Mouse (Mus musculus) intestine, embryonic 15.5 days (tissue): ENCODE measurements around the gene Akap8. TPM values are rescaled to one million over a fixed set of nuclear protein-coding genes. Genes with fewer than 3 reads are reported as not detected.

Source experiments
- ATAC-seq: fragments of 200-750 bp; cut with Nextera tagmentation; 2 replicates; pipeline ENCODE4 v1.8.0; 2017; ENCODE audit warnings: moderate TSS enrichment, moderate library complexity
- H3K27ac ChIP-seq: fragments of 300-500 bp; sonication (generic); 2 replicates; pipeline ENCODE4 v1.5.1; 2015; ENCODE audit warnings: mild to moderate bottlenecking, inconsistent platforms
- H3K27me3 ChIP-seq: fragments of 300-500 bp; sonication (generic); replicated peaks from 2 replicates; pipeline ENCODE4 v1.6.1; 2015; ENCODE audit warnings: inconsistent platforms
- H3K36me3 ChIP-seq: fragments of 300-500 bp; sonication (generic); 2 replicates; pipeline ENCODE4 v1.6.1; 2015; ENCODE audit warnings: inconsistent platforms
- H3K4me1 ChIP-seq: fragments of 300-500 bp; sonication (generic); replicated peaks from 2 replicates; pipeline ENCODE4 v1.6.1; 2015; ENCODE audit warnings: inconsistent platforms
- H3K4me2 ChIP-seq: fragments of 300-500 bp; sonication (generic); replicated peaks from 2 replicates; pipeline ENCODE4 v1.6.1; 2015; ENCODE audit warnings: mild to moderate bottlenecking, inconsistent platforms
- H3K4me3 ChIP-seq: fragments of 300-500 bp; sonication (generic); replicated peaks from 2 replicates; pipeline ENCODE4 v1.5.1; 2015; ENCODE audit warnings: inconsistent platforms
- H3K9ac ChIP-seq: fragments of 300-500 bp; sonication (generic); 2 replicates; pipeline ENCODE4 v1.6.1; 2015; ENCODE audit warnings: inconsistent platforms
- H3K9me3 ChIP-seq: fragments of 300-500 bp; sonication (generic); 2 replicates; pipeline ENCODE4 v1.6.1; 2016; ENCODE audit warnings: inconsistent platforms
- WGBS: fragments of 180-500 bp; shearing (Covaris S2); methylation state at CpG from one replicate; pipeline ENCODE4 v1.1.7; 2015; 5-methylcytosine and 5-hydroxymethylcytosine counted together
- polyA plus RNA-seq: library from polyadenylated mRNA; unstranded; fragments of >200 nt; fragmentation: Nextera tagmentation; extraction: Ambion mirVana; gene quantifications from 2 replicates; pipeline ENCODE4 v1.2.1, GENCODE M21; 2015

Akap8 gene
- polyA plus RNA-seq, 1 experiment from 2014 or later, result 83.2 TPM

DNA sequence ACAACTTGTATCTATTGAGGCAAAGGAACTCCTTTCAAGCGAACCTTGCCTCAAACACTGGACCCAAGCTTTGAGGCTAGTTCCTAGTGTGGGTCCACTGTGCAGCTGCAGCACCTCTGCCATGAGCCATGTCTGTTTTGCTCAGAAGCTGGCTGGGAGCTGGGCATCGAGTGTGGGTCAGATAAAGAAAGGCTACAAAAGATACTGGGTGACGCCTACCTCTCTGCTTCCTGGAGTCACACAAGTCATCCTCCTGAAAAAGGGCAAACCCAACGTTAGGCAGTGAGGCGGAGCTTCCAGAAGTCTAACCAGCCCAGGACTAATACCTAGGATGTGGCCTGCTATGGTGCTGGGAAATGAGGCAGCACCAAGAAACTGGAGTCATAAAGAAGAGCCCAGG is 7.1 kb downstream of the Akap8 start:
- Histone ChIP-seq H3K4me1 (peaks cover 4% of the 10 kb centered on the region; the same call in 1 of the 2 replicates), H3K4me3 (no peak overlapping the region), H3K36me3 (peaks cover 82% of the 10 kb centered on the region), H3K9ac (no peak overlapping the region), H3K9me3 (no peaks in the 10 kb centered on the region), H3K27ac (no peak overlapping the region), H3K4me2 (no peak overlapping the region), H3K27me3 (no peaks in the 10 kb centered on the region)
- WGBS, result 74% methylated on average over 5 of the region's 5 CpGs
- no peak for ATAC-seq

DNA sequence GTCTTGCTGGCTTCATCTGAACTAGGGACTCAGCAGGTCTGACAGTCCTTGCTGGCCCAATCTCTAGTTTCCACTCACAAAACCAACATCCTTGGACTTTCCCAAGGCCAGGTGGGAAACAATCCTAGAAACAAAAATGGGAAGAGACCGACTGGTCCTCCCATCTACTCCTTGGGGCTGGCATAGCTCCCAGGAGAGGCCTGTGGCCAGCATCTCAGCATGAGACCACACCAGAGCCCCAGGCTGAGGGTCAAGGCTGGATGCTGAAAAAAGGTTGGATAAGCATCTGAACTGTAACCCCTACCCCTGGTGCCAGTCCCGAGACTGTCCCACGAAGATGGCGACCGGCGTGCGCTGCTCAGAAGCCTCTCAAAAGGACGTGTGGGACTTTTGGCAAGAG is 8.2 kb downstream of the Akap8 start:
- Histone ChIP-seq H3K4me1 (no peaks in the 10 kb centered on the region), H3K9ac (no peak overlapping the region), H3K27me3 (no peaks in the 10 kb centered on the region), H3K4me2 (no peak overlapping the region), H3K36me3 (peaks cover 84% of the 10 kb centered on the region), H3K4me3 (no peak overlapping the region), H3K27ac (no peak overlapping the region), H3K9me3 (no peaks in the 10 kb centered on the region)
- 96% methylated on average over 8 of the region's 8 CpGs for WGBS
- ATAC-seq, result no peak

DNA sequence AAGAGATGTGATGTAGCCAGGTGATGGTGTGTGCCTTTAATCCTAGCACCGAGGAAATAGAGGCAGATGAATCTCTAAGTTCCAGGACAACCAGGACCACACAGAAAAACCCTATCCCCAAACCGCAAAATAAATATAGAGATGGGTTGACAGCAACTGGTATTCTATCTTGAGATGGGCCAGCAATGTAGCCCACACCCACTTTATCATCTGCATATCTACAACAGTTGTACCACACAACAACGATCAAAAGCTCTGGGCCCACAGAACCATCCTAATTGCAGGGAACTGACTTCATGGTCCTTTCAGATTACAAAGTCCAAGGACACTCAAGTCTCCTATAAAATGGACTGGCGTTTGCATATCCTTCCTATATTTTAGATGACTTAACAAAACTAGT is 13.1 kb downstream of the Akap8 start:
- no peak for ATAC-seq
- no peak overlapping the region for H3K4me3 ChIP-seq
- H3K27me3 ChIP-seq, result no peaks in the 10 kb centered on the region
- 79% methylated on average over 4 of the region's 4 CpGs for WGBS
- peaks cover 69% of the 10 kb centered on the region for H3K36me3 ChIP-seq
- H3K4me1 ChIP-seq, result no peaks in the 10 kb centered on the region
- no peak overlapping the region for H3K27ac ChIP-seq
- no peak overlapping the region for H3K4me2 ChIP-seq
- no peaks in the 10 kb centered on the region for H3K9me3 ChIP-seq
- no peak overlapping the region for H3K9ac ChIP-seq

DNA sequence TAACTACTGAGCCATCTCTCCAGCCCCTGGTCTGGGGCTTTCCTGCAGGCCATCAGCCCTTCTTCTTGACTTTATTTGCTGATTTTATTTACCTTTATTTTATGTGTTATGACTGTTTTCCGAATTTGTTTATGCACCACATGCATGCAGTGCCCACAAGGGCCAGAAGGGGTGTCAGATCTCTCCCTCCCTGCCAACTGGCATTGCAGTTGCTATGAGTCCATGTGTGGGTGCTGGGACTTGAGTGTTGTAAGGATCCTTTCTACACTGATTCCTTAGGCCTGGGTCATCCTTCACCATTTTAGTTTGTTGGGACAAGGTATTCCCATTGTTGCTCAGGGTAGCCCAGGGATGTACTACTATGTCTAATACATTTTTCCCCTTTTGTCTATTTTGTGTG is 22.9 kb downstream of the Akap8 start:
- no peaks in the 10 kb centered on the region for H3K9me3 ChIP-seq
- no peaks in the 10 kb centered on the region for H3K4me1 ChIP-seq
- no peaks in the 10 kb centered on the region for H3K27me3 ChIP-seq
- no peak overlapping the region for H3K4me3 ChIP-seq
- no peak overlapping the region for H3K27ac ChIP-seq
- WGBS, result 85% methylated on average over 1 of the region's 1 CpGs
- H3K4me2 ChIP-seq, result no peak overlapping the region
- H3K36me3 ChIP-seq, result no peaks in the 10 kb centered on the region
- ATAC-seq, result no peak
- H3K9ac ChIP-seq, result no peak overlapping the region

DNA sequence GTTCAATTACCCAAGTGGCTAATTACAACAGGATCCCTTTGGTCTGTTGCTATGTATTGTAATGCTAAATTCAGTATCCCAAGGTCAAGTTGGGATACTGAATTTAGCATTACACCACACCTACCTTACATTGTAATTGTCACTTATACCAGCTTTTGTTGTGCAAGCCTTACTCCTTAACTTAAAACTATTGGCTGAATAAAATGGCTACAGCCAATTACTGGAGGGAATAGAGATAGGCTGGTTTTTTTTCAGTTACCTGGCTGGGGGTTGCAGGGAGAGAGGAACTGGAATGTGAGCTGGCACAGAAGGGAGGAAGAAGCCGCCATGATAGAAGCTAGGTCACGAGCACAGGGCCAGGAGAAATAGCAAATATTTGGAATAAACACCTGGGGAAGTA is 25.1 kb downstream of the Akap8 start:
- no peaks in the 10 kb centered on the region for H3K9me3 ChIP-seq
- ATAC-seq, result no peak
- no peak overlapping the region for H3K4me2 ChIP-seq
- H3K4me3 ChIP-seq, result no peak overlapping the region
- H3K27me3 ChIP-seq, result no peaks in the 10 kb centered on the region
- H3K4me1 ChIP-seq, result no peaks in the 10 kb centered on the region
- H3K9ac ChIP-seq, result no peak overlapping the region
- WGBS, result 77% methylated on average over 2 of the region's 2 CpGs
- H3K27ac ChIP-seq, result no peak overlapping the region
- H3K36me3 ChIP-seq, result no peaks in the 10 kb centered on the region

DNA sequence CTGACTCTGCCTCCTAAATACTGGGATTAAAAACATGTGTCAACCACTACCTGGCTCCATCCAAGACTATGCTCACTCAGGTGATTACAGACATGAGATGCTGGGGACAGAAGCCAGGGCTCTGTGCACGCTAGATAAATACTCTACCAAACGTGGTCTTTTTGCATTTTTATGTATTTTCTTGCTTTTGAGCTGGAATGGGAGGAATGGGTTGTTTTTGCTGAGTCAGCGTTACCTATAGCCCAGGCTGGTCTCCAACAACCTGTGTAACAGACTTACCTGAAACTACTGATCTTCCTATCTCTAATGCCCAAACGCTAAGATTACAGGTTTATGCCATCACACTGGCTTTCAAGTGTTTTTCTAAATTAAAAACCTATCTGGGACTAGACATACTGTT is 25.9 kb downstream of the Akap8 start:
- Histone ChIP-seq H3K9ac (no peak overlapping the region), H3K4me2 (no peak overlapping the region), H3K4me1 (no peaks in the 10 kb centered on the region), H3K36me3 (no peaks in the 10 kb centered on the region), H3K27ac (no peak overlapping the region), H3K4me3 (no peak overlapping the region), H3K27me3 (no peaks in the 10 kb centered on the region), H3K9me3 (no peaks in the 10 kb centered on the region)
- 73% methylated on average over 4 of the region's 4 CpGs for WGBS
- no peak for ATAC-seq

DNA sequence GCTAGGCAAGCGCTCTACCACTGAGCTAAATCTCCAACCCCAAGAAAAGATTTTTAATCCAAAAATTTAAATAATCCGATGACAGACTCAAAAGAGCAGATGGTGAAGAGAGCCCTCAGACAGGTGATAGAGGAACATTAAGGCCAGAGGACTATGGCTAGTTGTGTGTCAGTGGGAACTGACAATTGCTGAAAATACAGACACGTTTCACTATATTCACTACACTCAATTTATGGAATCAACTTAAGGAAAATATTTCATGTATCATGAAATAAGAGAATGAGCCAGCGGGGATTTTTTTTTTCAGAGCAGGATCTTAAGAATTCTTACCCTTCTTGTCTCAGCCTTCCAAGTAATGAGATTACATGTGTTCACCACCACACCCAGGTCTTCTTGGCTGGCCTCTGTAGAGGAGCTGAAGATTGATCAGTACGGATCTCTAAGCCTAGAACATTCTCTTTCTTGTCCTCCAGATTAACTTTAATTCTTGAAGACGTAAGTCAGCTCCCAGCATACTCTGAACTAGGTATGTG is 35.8 kb downstream of the Akap8 start:
- WGBS, result 34% methylated on average over 6 of the region's 6 CpGs
- Histone ChIP-seq H3K9me3 (no peaks in the 10 kb centered on the region), H3K9ac (peak overlapping the region; percentile 98), H3K27me3 (no peaks in the 10 kb centered on the region), H3K4me2 (peak overlapping the region; percentile 56), H3K27ac (peak overlapping the region; percentile 100), H3K4me1 (peaks cover 11% of the 10 kb centered on the region), H3K36me3 (no peaks in the 10 kb centered on the region), H3K4me3 (peak overlapping the region; percentile 92)
- no peak for ATAC-seq

DNA sequence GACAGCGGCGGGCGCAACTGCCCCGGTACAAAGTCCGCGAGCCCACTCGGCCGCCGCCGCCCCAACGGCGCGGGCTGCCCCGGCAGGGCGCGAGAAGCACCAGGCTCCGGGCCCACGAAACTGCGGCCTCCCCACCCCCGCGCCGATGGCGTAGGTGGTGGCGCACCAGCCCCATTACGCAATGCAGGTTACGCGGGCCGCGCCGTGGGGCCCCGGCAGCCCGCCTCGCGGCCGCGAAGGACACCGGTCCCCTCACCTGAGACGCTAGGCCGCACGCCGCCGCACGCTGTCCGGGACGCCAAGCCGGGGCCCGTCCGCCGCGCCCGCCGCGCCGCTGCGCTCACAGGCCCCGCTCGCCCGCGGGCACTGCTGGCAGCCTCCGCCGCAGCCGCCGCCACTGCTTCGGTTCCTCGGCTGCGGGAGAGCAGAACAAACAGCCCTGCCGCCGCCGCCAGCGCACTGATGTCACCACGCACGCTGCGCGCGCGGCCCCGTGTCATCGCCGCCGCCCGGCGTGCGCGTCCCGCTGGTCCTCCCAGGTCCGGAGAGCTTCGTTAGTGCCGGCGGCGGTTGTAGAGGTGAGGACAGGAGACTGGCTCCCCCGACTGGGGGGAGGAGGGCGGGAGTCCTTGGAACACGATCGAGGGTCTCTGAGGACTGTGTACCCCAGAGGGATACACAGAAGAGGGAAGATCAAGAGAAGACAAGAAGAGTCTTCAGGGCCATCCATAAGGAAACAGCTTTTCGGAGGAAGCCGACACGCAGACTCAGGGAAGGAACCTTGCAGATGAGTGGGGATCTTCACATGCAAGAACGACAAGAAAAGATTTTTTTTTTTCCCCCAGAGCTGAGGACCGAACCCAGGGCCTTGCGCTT is 36.5 kb downstream of the Akap8 start, which contains the start of gene Brd4:
Brd4 (minus strand) TSS at position 461 of the 876 bp plus-strand sequence.
- Histone ChIP-seq H3K9me3 (no peaks in the 10 kb centered on the region), H3K36me3 (no peaks in the 10 kb centered on the region), H3K27me3 (no peaks in the 10 kb centered on the region), H3K4me3 (peak within 1 kb of the TSS; percentile 92), H3K4me2 (peak within 1 kb of the TSS; percentile 75), H3K27ac (peak within 1 kb of the TSS; percentile 100), H3K4me1 (peaks cover 11% of the 10 kb centered on the region), H3K9ac (peak within 1 kb of the TSS; percentile 98)
- ATAC-seq, result peak; percentile 94
- under 1% methylated on average over 98 of the region's 100 CpGs for WGBS

DNA sequence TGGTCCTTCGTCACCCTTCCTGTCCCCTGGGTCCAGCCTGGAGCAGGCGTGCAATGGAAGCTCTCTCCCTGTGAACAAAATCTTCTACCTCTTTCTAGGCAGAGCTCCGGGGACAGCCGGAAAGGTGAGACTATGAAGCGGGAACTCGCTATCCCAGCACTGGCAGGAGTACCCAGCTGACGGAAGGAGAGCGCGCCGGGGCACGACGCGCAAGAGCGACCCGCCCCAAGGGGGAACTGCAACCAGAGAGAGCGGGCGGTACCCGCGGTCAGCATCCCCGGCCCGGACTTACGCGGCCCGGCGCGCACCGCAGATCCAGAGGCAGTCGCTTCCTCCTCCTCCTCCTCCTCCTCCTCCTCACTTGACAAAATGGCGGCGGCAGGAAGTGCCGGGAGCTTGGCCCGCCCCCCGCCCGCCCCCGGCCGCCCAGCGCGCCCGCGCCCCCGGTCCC is 37.2 kb downstream of the Akap8 start:
- Histone ChIP-seq H3K4me2 (peak overlapping the region; percentile 75), H3K4me1 (peaks cover 11% of the 10 kb centered on the region), H3K27me3 (no peaks in the 10 kb centered on the region), H3K4me3 (peak overlapping the region; percentile 92), H3K9ac (peak overlapping the region; percentile 98), H3K27ac (peak overlapping the region; percentile 100), H3K36me3 (no peaks in the 10 kb centered on the region), H3K9me3 (no peaks in the 10 kb centered on the region)
- peak; percentile 79 for ATAC-seq
- under 1% methylated on average over 28 of the region's 41 CpGs for WGBS

DNA sequence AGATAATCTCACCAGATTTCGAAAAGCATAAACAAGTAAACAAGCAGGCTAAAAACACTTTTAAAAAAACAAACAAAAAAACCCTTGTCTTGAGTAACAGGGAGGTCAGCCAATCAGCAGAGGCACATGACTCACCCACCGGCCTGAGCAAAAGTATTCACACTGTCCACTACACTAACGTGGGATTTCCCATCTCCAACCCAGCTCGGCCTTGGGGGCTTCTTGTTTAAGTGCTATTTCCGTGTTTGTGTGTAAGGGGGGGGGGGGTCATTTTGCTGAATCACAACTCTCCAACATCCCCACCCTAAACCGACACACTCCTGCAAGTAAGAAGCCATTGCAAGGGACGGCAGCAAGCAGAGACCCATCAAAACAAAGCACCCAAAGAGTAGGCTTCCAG is 37.7 kb downstream of the Akap8 start:
- WGBS, result 5% methylated on average over 7 of the region's 7 CpGs
- Histone ChIP-seq H3K4me3 (peak overlapping the region; percentile 92), H3K4me2 (peak overlapping the region; percentile 75), H3K27ac (peak overlapping the region; percentile 100), H3K36me3 (no peaks in the 10 kb centered on the region), H3K27me3 (no peaks in the 10 kb centered on the region), H3K9ac (peak overlapping the region; percentile 98), H3K4me1 (peaks cover 11% of the 10 kb centered on the region), H3K9me3 (no peaks in the 10 kb centered on the region)
- peak; percentile 10; the same call in 1 of the 2 replicates for ATAC-seq

DNA sequence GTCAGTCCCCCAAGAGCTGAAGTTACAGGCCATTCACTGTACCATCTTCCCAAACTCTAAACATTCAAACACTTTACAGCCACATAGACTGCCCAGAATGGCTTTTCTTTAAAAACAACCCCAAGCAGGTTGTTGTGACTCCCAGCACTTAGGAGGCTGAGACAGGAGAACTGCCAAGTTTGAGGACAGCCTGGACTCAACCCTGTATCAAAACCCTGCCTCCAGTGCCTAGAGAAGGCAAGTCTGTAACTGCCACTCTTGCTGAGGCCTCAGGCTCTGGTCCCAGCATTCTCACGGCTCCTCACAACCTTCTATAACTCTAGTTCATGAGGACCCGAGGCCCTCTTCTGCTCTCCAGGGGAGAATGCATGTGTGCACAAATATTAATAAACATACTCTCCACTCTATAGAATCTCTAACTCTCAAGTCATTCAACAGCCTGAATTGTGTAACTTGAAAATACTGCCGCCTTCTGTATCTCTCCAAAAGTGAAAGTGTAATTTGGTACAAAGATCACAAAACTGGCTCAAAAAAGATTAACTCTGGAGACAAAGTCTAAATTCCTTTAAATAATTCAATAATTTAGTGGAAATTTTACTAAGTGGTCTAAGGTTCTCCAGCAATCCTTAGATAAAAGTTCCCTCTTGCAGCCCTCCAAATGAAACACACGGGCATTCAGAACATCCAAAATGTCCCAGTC is 39.3 kb downstream of the Akap8 start:
- Histone ChIP-seq H3K4me1 (peaks cover 11% of the 10 kb centered on the region), H3K4me3 (no peak overlapping the region), H3K36me3 (no peaks in the 10 kb centered on the region), H3K9me3 (no peaks in the 10 kb centered on the region), H3K27me3 (no peaks in the 10 kb centered on the region), H3K4me2 (peak overlapping the region; percentile 29; the same call in 1 of the 2 replicates), H3K27ac (no peak overlapping the region), H3K9ac (peak overlapping the region; percentile 10; the same call in 1 of the 2 replicates)
- 58% methylated on average over 4 of the region's 4 CpGs for WGBS
- ATAC-seq, result no peak

DNA sequence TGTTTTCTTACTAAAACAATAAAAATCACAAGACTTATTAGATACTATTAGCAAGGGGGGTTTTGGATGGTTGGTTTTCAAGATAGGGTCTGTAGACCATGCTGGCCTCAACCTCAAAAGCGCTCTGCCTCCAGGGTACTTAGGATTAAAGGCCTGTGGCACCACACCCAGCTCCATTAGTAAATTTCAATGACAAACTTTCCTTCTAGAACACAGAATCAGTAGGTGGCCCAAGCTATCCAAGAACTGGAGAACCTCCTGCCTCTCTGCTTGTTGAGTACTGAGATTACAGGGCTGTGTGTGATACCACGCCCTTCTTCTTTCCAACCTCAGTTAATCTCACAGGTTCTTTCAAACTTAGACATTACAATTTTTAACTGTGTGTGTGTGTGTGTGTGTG is 39.9 kb downstream of the Akap8 start:
- Histone ChIP-seq H3K4me1 (peaks cover 11% of the 10 kb centered on the region), H3K9ac (no peak overlapping the region), H3K36me3 (no peaks in the 10 kb centered on the region), H3K27me3 (no peaks in the 10 kb centered on the region), H3K27ac (no peak overlapping the region), H3K4me2 (0 out of 2 replicates have a peak overlapping the region, but pooled peaks have one; percentile 29), H3K9me3 (no peaks in the 10 kb centered on the region), H3K4me3 (no peak overlapping the region)
- no peak for ATAC-seq
- WGBS, result 95% methylated on average over 2 of the region's 2 CpGs
